Mouse (Mus musculus) monocyte, adult 2 months (primary cell): ENCODE data around the gene Surf2.

Experiments
- DNase-seq, 2 experiments: peaks; one replicate each; pipeline ENCODE4 v3.0.0; 2022; ENCODE audit warnings: low spot score in 2 of 2, low read depth in 1 of 2

Gene Surf2

GRCm38 (mm10) chr2:26957488-26957859 is 41.3 kb downstream of the Surf2 start:
- DNase-seq = no peak

DNA sequence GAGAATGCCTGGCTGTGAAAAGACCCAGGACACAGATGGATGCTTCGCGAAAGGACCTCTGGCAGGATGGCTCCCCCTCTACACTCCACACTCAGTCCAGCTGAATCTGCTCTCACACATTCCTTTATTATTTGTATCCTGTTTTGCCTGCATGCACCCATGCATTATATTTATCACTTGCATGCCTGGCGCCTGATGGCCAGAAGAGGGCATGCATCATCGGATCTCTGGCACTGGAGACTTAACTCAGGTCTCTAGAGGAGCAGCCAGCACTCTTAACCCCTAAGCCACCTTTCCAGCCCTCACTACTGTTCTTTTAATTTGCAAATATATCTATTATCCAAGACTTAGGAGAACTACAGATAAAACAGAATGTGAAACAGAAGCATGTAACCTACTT is 44.6 kb downstream of the Surf2 start:
- DNase-seq = no peak

- peak; percentile 80 to 90 for DNase-seq
These were observed 48.0 kb downstream of the Surf2 start, which contains the start of gene Rexo4 for GRCm38 (mm10) chr2:26963923-26964723. Rexo4 (minus strand) TSS chr2:26964386.

GRCm38 (mm10) chr2:26964724-26965370 is 48.7 kb downstream of the Surf2 start:
- DNase-seq = no peak

- no peak for DNase-seq
These were observed 51.1 kb downstream of the Surf2 start for GRCm38 (mm10) chr2:26967262-26967661.
